Mouse (Mus musculus) c-Kit-positive CD71-negative TER-119-negative erythroid progenitor cells, embryonic 14.5 days (primary cell): ENCODE measurements around the gene Itgb1bp1.
A peak's percentile ranks its signal among the peaks of the same experiment; 100 is the strongest.

Experiments used
- DNase-seq: peaks from one replicate; pipeline ENCODE4 v3.0.0-alpha.2; 2013; ENCODE audit warnings: low read depth

Itgb1bp1 gene

GRCm38 (mm10) chr12:21301324-21301723 lies 15.2 kb upstream of the Itgb1bp1 start:
- no peak for DNase-seq

GRCm38 (mm10) chr12:21298856-21299255 lies 12.8 kb upstream of the Itgb1bp1 start:
- no peak for DNase-seq

DNA sequence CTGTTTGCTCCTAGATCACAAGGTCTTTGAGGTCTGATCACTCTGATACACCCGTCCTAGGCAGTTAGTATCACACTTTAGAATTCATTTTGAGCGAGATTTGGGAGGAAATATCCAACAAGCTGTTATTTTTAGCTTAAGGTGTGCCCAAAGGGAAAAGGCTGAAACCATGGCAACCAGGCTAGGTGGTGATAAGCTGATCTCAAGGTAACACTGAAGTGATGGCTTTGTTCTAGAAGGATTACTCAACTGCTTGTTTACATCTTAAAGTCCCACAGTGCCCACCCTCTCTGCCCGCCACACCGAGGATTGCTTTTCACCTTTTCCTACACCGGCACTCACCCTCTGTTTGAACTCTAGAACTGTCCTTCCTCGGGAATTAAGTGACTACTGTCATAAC lies 3.6 kb upstream of the Itgb1bp1 start:
- no peak for DNase-seq

DNA sequence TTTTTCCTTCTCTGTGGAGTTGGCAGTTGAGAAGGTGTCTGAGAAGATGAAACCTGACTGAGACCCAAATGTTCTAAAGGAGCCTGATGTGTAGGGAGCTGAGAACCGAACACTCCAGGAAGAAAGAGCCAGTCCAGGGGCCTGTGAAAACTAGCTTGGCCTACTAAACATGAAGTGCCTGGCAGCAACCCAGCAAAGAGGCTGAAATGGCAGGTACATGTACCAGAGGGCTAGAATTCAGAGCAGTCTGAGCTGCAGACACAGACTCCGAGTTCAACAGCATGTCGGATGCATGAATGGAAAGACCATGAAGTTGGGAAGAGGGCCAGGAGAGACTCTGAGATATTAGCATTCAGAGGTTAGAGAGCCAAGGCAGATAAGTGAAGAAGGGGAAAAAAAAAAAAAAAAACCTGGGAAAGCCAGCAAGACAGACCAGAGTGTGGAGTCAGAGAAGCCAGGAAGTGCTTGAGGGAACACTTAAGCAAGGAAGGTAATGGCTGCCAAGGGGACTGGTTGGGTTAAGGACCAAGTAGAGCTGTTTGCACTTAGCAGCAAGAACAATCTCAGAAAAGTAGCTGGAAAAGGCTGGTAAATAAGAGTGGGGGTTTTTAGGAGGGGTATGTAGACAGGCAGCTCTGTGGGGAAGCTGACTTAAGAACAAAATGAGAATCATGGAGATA lies 2.8 kb upstream of the Itgb1bp1 start:
- no peak for DNase-seq

GRCm38 (mm10) chr12:21286712-21287650 lies 897 bp upstream of the Itgb1bp1 start:
- DNase-seq, result peak; percentile 23

DNA sequence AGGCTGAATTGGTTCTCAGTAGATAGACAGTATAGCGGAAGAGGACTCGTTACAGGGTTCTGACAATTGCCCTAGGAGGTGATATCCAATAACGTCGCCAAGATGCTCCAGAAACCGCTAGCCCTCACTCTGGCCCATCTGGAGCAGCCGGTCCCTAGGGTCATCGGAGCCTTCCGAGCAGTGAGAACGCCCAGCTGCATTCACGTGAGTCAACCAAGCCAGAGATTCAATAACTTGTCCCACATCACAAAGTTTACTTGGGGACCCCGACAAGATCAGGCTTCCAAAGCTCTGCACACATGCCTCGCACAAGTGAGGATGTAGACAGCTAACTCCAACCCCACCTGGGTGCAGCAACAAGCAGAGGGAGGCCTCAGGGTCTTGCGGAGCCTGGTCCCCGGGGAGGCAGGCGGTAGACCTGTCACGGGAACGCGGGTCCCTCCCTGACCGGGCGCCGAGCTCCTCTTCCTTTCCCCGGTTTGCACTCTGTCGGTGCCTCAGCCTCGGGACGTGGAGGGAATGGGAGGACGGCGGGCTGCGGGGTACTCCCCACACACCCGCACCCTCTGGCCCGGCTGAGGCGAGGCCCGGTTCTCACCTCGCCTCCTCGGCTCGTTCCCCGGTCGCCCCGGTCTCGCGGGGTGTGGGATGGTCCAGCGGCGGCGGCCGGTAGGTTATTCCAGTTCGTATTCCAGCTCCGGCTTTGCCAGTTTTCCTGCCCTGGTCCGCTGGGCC lies 409 bp downstream of the Itgb1bp1 start:
- peak; percentile 9 for DNase-seq

DNA sequence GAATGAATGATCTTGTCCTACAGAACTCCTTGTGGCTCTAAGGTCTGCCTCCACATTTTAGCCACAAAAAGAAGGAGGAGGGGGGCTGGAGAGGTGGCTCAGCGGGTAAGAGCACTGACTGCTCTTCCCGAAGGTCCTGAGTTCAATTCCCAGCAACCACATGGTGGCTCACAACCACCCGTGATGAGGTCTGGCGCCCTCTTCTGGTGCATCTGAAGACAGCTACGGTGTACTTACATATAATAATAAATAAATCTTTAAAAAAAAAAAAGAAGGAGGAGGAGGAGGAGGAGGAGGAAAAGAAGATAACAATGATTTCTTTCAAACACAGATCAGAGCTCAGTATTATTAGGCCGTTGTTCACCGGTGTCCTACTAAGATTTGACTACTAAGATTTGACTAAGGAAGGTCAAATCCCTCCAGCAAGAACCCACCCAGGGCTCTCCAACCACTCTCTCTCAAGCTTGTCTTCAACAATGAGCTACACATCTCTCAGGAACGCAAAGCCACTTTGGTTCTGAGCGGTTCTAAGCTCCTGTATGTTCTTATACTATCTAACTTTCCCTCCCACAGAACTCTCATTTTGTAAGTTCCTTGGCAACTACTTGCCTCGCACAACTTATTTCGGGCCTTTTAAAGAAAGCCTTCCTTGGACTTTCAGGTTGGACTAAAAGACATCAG lies 1.2 kb downstream of the Itgb1bp1 start, which contains the start of gene Cpsf3:
Cpsf3 (plus strand) TSS at position 631 of the 681 bp plus-strand sequence.
- DNase-seq, result no peak

DNA sequence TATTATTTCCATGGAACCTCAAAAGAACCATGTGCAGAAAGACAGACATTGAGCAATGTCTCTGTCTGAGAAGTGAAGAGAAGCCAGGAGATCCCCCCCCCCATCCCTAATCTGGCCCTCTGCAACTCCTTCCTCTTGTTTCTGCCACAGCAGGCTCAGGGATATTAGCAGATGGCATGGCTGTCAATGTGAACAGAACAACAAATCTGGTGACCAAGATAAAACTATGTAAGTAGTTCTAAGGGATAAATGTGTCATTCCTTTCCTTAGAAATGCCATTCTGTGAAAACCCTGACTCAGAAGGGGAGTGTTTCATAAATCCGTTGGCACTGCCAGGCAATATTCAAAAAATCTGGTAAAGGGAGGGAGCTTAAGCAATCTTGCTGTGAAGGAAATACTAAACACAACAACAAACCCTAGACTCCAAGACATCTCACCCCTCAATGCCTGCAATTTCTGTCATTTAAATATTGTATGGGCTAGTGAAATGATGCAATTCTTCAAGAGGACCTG lies 8.7 kb downstream of the Itgb1bp1 start:
- no peak for DNase-seq

DNA sequence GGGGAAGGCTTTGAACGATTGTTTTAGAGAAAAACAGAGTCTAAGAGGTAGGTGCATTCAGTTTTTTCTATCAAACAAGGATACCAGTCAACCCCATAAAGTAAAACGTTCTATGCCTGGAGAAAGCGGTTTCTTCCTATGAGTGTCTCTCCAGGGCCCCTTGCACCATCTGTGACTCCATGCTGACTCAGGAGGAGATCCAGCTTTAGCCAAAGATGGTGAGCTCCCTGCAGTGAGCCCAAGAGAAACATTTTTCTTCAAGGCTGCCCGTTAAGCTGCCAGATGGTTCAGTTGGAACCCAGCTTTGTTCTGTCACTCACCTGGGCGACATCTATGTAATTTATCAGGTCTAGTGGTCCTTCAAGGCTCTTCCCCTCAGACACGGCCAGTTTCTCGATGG lies 11.6 kb downstream of the Itgb1bp1 start:
- DNase-seq, result no peak

- no peak for DNase-seq
These were observed 17.9 kb downstream of the Itgb1bp1 start for GRCm38 (mm10) chr12:21268083-21268616.

DNA sequence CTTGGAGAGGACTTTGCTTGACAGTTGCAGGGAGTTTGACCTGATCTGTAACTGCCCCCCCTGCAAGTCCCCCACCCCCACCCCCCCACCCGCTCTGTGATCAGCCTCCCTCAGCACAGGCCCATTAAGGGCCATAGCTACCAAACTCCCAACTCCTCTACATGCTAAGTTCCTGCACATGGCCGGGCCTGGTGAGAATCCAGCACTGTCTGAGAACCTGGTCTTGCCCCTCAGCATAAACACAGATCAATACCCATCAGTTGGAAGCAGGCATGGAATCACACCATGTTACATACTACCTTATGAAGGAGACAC lies 19.3 kb downstream of the Itgb1bp1 start:
- DNase-seq, result no peak

DNA sequence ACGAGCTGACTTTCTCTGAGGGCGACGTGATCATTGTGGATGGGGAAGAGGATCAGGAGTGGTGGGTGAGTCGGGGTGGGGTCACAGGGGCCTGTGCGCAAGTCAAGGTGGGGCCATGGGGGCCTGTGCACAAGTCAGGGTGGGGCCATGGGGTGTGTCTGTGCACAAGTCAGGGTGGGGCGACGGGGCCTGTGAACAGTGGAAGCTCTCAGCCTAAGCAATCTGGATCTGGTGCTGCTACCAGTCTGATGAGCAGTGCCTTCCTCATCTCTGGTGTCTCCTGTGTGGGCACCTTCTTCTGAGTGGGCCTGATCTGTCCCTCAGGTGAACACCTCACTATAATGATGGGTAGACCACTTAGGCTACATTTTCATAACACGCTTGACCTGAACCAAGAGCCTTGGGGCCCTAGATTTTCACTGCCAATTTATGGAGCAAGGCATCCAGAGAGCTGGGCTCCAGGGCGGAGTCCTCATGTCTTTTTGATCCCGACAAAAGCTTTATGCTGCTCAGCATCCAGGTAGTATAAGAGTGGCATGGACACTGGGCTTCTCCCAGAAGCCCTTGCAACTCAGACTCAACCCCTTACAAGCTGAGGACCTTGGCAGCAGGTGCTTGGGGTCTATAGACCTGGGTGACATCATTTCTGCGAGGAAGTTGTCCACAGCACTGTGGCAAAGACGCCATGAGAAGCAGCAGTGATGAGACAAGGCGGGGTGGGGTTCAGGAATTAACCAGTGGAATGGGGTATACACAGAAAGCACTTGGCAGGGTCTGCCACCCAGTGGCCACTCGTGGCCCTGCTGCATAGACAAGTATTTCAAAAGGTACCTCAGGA lies 19.9 kb downstream of the Itgb1bp1 start:
- peak; percentile 16 for DNase-seq

DNA sequence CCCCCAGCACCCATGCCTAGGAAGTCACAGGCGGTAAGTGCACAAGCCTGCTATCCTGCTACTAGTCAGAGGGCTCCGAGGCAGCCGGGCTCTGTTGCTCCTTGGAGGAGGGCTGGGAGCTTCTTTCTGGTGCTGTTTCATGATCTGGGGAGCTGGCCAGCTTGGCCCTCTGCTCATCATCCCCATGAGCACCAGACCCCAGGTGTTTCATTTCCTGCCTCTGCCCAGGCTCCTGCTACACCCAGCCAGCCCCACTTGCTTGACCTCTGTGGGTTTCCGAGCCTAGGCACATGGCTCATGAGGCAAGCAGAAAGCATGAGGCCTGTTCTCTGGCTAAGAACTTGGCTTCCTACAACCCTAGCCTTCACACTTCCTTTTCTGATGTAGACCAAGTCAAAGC lies 20.6 kb downstream of the Itgb1bp1 start:
- no peak for DNase-seq

- DNase-seq, result no peak
These were observed 21.1 kb downstream of the Itgb1bp1 start for GRCm38 (mm10) chr12:21264970-21265369.

GRCm38 (mm10) chr12:21264241-21264640 lies 21.8 kb downstream of the Itgb1bp1 start:
- DNase-seq, result no peak

DNA sequence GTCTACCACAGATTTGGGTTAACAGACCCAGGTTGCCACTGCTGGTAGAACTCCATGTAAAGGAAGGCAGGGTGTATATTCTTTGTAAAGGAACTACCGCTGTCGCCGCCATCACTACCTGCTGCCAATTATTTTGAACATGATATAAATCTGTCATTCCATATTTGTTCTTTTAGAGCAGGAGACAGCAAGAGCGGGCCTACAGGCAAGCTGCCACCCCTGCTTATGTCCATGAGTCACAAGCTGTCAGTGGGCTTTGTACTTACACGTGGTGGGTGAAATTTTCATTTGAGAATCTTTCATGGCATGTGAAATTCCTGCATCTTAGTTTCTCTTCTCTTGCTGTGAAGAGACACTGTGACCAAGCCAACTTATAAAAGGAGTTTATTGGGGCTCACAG lies 22.8 kb downstream of the Itgb1bp1 start:
- no peak for DNase-seq

DNA sequence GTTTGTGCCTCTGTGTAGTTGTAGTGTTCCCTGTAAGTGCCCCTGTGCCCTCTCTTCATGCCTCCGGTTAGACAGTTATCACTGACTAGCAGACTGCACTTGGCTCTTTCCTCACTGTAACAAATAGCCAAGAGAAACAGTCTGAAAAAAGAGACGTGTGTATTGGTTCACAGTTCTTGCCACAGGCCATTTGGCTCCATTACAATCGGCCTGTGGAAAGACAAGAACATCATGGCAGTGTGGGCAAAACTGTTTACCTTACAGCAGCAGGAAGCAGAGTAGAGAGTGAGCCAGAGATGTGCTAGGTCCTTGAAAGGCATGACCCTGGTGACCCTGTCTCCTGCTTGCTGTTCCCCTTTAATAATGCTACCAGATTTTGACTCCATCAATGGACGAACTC lies 24.6 kb downstream of the Itgb1bp1 start:
- DNase-seq, result no peak

- no peak for DNase-seq
These were observed 25.4 kb downstream of the Itgb1bp1 start for GRCm38 (mm10) chr12:21260494-21261256.

- no peak for DNase-seq
These were observed 38.2 kb downstream of the Itgb1bp1 start for GRCm38 (mm10) chr12:21247711-21248392.
